Mouse (Mus musculus) embryonic facial prominence, embryonic 13.5 days (tissue): Measurements from ENCODE around the gene Lysmd1. TPM values are rescaled to one million over a fixed set of nuclear protein-coding genes. Genes with fewer than 3 reads are reported as not detected.

ENCODE experiments used
- ATAC-seq: fragments of 200-750 bp; cut with Nextera tagmentation; 2 replicates; pipeline ENCODE4 v1.8.0; 2017; ENCODE audit warnings: low read depth; ENCODE audit not compliant: insufficient number of reproducible peaks, insufficient read depth, low FRiP score, low TSS enrichment
- H3K27ac ChIP-seq: fragments of 300-500 bp; sonication (generic); 2 replicates; pipeline ENCODE4 v1.5.1; 2015; ENCODE audit warnings: moderate library complexity, mild to moderate bottlenecking, inconsistent platforms
- H3K27me3 ChIP-seq: fragments of 300-500 bp; sonication (generic); 2 replicates; pipeline ENCODE4 v1.6.1; 2015; ENCODE audit warnings: mild to moderate bottlenecking, inconsistent platforms
- H3K36me3 ChIP-seq: fragments of 300-500 bp; sonication (generic); 2 replicates; pipeline ENCODE4 v1.6.1; 2015; ENCODE audit warnings: mild to moderate bottlenecking, inconsistent platforms
- H3K4me1 ChIP-seq: fragments of 300-500 bp; sonication (generic); 2 replicates; pipeline ENCODE4 v1.6.1; 2015; ENCODE audit warnings: inconsistent platforms
- H3K4me2 ChIP-seq: fragments of 300-500 bp; sonication (generic); 2 replicates; pipeline ENCODE4 v1.6.1; 2015; ENCODE audit warnings: moderate library complexity, mild to moderate bottlenecking, inconsistent platforms
- H3K4me3 ChIP-seq: fragments of 300-500 bp; sonication (generic); 2 replicates; pipeline ENCODE4 v1.5.1; 2015; ENCODE audit warnings: mild to moderate bottlenecking, inconsistent platforms
- H3K9ac ChIP-seq: fragments of 300-500 bp; sonication (generic); 2 replicates; pipeline ENCODE4 v1.6.1; 2015; ENCODE audit warnings: mild to moderate bottlenecking, inconsistent platforms
- H3K9me3 ChIP-seq: fragments of 300-500 bp; sonication (generic); 2 replicates; pipeline ENCODE4 v1.6.1; 2016; ENCODE audit warnings: inconsistent platforms
- WGBS: fragments of 180-500 bp; shearing (Covaris S2); methylation state at CpG from one replicate; pipeline ENCODE4 v1.1.7; 2015; ENCODE audit warnings: mixed read lengths; 5-methylcytosine and 5-hydroxymethylcytosine counted together
- microRNA-seq: library from miRNA; unstranded; fragments of <30 nt; microRNA quantifications from one replicate; pipeline ENCODE4, GENCODE M21; 2016
- polyA plus RNA-seq: library from polyadenylated mRNA; unstranded; fragments of >200 nt; fragmentation: Nextera tagmentation; extraction: Ambion mirVana; gene quantifications from 2 replicates; pipeline ENCODE4 v1.2.1, GENCODE M21; 2015

Lysmd1 gene
- polyA plus RNA-seq, 1 experiment from 2014 or later = 19.3 TPM

- 72% methylated on average over 6 of the region's 6 CpGs for WGBS
These were observed 43.7 kb downstream of the Lysmd1 start for GRCm38 (mm10) chr3:95177583-95177982.

GRCm38 (mm10) chr3:95178948-95179347, 45.1 kb downstream of the Lysmd1 start:
- Histone ChIP-seq H3K36me3 (peaks cover 14% of the 10 kb centered on the region), H3K9me3 (no peaks in the 10 kb centered on the region), H3K27ac (no peak overlapping the region), H3K4me2 (no peak overlapping the region), H3K9ac (no peak overlapping the region), H3K4me3 (no peak overlapping the region), H3K27me3 (peaks cover 3% of the 10 kb centered on the region), H3K4me1 (peaks cover 4% of the 10 kb centered on the region)
- 79% methylated on average over 5 of the region's 5 CpGs for WGBS
- ATAC-seq = no peak

More at GRCm38 (mm10) chr3:95177583-95177982, 43.7 kb downstream of the Lysmd1 start:
- peaks cover 11% of the 10 kb centered on the region for H3K36me3 ChIP-seq
- H3K9me3 ChIP-seq = no peaks in the 10 kb centered on the region
- no peak overlapping the region for H3K4me2 ChIP-seq
- ATAC-seq = no peak
- H3K27me3 ChIP-seq = peaks cover 17% of the 10 kb centered on the region
- H3K4me1 ChIP-seq = peaks cover 17% of the 10 kb centered on the region
- H3K27ac ChIP-seq = no peak overlapping the region
- no peak overlapping the region for H3K9ac ChIP-seq
- no peak overlapping the region for H3K4me3 ChIP-seq

- H3K27ac ChIP-seq = no peak overlapping the region
- H3K4me3 ChIP-seq = no peak overlapping the region
- WGBS = 71% methylated on average over 3 of the region's 3 CpGs
- no peak overlapping the region for H3K9ac ChIP-seq
- H3K4me2 ChIP-seq = no peak overlapping the region
- no peaks in the 10 kb centered on the region; the same call in 1 of the 2 replicates for H3K27me3 ChIP-seq
- no peak for ATAC-seq
- H3K9me3 ChIP-seq = no peaks in the 10 kb centered on the region
- H3K36me3 ChIP-seq = peaks cover 23% of the 10 kb centered on the region
- no peaks in the 10 kb centered on the region for H3K4me1 ChIP-seq
These were observed 46.0 kb downstream of the Lysmd1 start for GRCm38 (mm10) chr3:95179890-95180289.

GRCm38 (mm10) chr3:95181841-95182240, 48.0 kb downstream of the Lysmd1 start:
- no peak for ATAC-seq
- Histone ChIP-seq H3K4me3 (no peak overlapping the region), H3K27me3 (no peaks in the 10 kb centered on the region), H3K9me3 (no peaks in the 10 kb centered on the region), H3K9ac (no peak overlapping the region), H3K36me3 (peaks cover 42% of the 10 kb centered on the region), H3K4me1 (no peaks in the 10 kb centered on the region), H3K4me2 (no peak overlapping the region), H3K27ac (no peak overlapping the region)
- 64% methylated on average over 1 of the region's 1 CpGs for WGBS

GRCm38 (mm10) chr3:95184796-95185577, 51.1 kb downstream of the Lysmd1 start:
- H3K4me3 ChIP-seq = no peak overlapping the region
- peaks cover 73% of the 10 kb centered on the region for H3K36me3 ChIP-seq

GRCm38 (mm10) chr3:95186100-95186499, 52.2 kb downstream of the Lysmd1 start:
- WGBS = 87% methylated on average over 2 of the region's 2 CpGs
- H3K4me2 ChIP-seq = no peak overlapping the region
- no peak for ATAC-seq

More at GRCm38 (mm10) chr3:95184796-95185577, 51.1 kb downstream of the Lysmd1 start:
- H3K4me1 ChIP-seq = no peaks in the 10 kb centered on the region
- no peak for ATAC-seq
- WGBS = 94% methylated on average over 9 of the region's 9 CpGs
- no peaks in the 10 kb centered on the region for H3K27me3 ChIP-seq
- no peak overlapping the region for H3K4me2 ChIP-seq
- no peaks in the 10 kb centered on the region for H3K9me3 ChIP-seq
- no peak overlapping the region for H3K9ac ChIP-seq
- no peak overlapping the region for H3K27ac ChIP-seq

GRCm38 (mm10) chr3:95186888-95187287, 53.0 kb downstream of the Lysmd1 start:
- Histone ChIP-seq H3K9ac (no peak overlapping the region), H3K4me3 (no peak overlapping the region), H3K4me2 (no peak overlapping the region), H3K9me3 (no peaks in the 10 kb centered on the region), H3K4me1 (no peaks in the 10 kb centered on the region), H3K36me3 (peaks cover 79% of the 10 kb centered on the region), H3K27me3 (no peaks in the 10 kb centered on the region), H3K27ac (no peak overlapping the region)
- 90% methylated on average over 6 of the region's 6 CpGs for WGBS
- no peak for ATAC-seq

More at GRCm38 (mm10) chr3:95186100-95186499, 52.2 kb downstream of the Lysmd1 start:
- Histone ChIP-seq H3K9me3 (no peaks in the 10 kb centered on the region), H3K36me3 (peaks cover 78% of the 10 kb centered on the region), H3K27me3 (no peaks in the 10 kb centered on the region), H3K4me3 (no peak overlapping the region), H3K27ac (no peak overlapping the region), H3K4me1 (no peaks in the 10 kb centered on the region), H3K9ac (no peak overlapping the region)

Small RNA genes lying within 50 kb of the gene (microRNA-seq; reads per million reads assigned to microRNA genes)
- gene Mir8099-1 = not detected

Other genes with a start within 250 kb of the Lysmd1 start
- 348 and 379 TPM in 2 replicates for gene Psmb4, start 247.1 kb upstream of the Lysmd1 start, polyA plus RNA-seq
- gene Selenbp1, start 201.0 kb upstream of the Lysmd1 start, polyA plus RNA-seq = 18.9 and 25.2 TPM in 2 replicates
- 10.8 and 11.3 TPM in 2 replicates for gene Rfx5, start 180.0 kb upstream of the Lysmd1 start, polyA plus RNA-seq
- 23.4 and 26.5 TPM in 2 replicates for gene Pi4kb, start 159.4 kb upstream of the Lysmd1 start, polyA plus RNA-seq
- gene Zfp687, start 118.6 kb upstream of the Lysmd1 start, polyA plus RNA-seq = 22.2 and 25.1 TPM in 2 replicates
- gene Psmd4, start 91.5 kb upstream of the Lysmd1 start, polyA plus RNA-seq = 286 and 293 TPM in 2 replicates
- 23.8 and 26.3 TPM in 2 replicates for gene Pip5k1a, start 27.2 kb upstream of the Lysmd1 start, polyA plus RNA-seq
- 185 and 213 TPM in 2 replicates for gene Vps72, start 23.1 kb upstream of the Lysmd1 start, polyA plus RNA-seq
- gene Tmod4, start 9.6 kb upstream of the Lysmd1 start, polyA plus RNA-seq = 0.65 and 0.69 TPM in 2 replicates
- 75.2 and 81.8 TPM in 2 replicates for gene Scnm1, start 77 bp upstream of the Lysmd1 start, polyA plus RNA-seq
- gene Tnfaip8l2, start 8.3 kb downstream of the Lysmd1 start, polyA plus RNA-seq = 2.7 and 4.7 TPM in 2 replicates
- gene Sema6c, start 26.4 kb downstream of the Lysmd1 start, polyA plus RNA-seq = 9.4 and 10.1 TPM in 2 replicates
- 13.9 and 14.2 TPM in 2 replicates for gene Gabpb2, start 83.8 kb downstream of the Lysmd1 start, polyA plus RNA-seq
- 89.6 and 91.2 TPM in 2 replicates for gene Cdc42se1, start 94.6 kb downstream of the Lysmd1 start, polyA plus RNA-seq
- 18.8 and 20.3 TPM in 2 replicates for gene Mllt11, start 98.1 kb downstream of the Lysmd1 start, polyA plus RNA-seq
- gene Gm128, start 107.5 kb downstream of the Lysmd1 start, polyA plus RNA-seq = 0.46 and 0.61 TPM in 2 replicates
- gene Bnipl, start 117.1 kb downstream of the Lysmd1 start, polyA plus RNA-seq = 4.9 and 6.2 TPM in 2 replicates
- 41.4 and 42.9 TPM in 2 replicates for gene Mindy1, start 147.3 kb downstream of the Lysmd1 start, polyA plus RNA-seq
- 21.6 and 23.5 TPM in 2 replicates for gene Prune1, start 148.0 kb downstream of the Lysmd1 start, polyA plus RNA-seq
- 1.7 and 2.4 TPM in 2 replicates for gene Anxa9, start 173.1 kb downstream of the Lysmd1 start, polyA plus RNA-seq
- 168 and 170 TPM in 2 replicates for gene Cers2, start 180.7 kb downstream of the Lysmd1 start, polyA plus RNA-seq
- 49.8 and 51.5 TPM in 2 replicates for gene Setdb1, start 223.1 kb downstream of the Lysmd1 start, polyA plus RNA-seq